Mouse (Mus musculus): ENCODE measurements around the gene Gm4559. TPM values are rescaled to one million over a fixed set of nuclear protein-coding genes. Genes with fewer than 3 reads are reported as not detected.
"Not testable (repeated sequence)": the region's sequence is repeated elsewhere in the genome, so short reads cannot be mapped to it uniquely, and the experiment has no call there.

The Gm4559 gene
- polyA plus RNA-seq, 1 experiment from 2014 or later, result not detected

DNA sequence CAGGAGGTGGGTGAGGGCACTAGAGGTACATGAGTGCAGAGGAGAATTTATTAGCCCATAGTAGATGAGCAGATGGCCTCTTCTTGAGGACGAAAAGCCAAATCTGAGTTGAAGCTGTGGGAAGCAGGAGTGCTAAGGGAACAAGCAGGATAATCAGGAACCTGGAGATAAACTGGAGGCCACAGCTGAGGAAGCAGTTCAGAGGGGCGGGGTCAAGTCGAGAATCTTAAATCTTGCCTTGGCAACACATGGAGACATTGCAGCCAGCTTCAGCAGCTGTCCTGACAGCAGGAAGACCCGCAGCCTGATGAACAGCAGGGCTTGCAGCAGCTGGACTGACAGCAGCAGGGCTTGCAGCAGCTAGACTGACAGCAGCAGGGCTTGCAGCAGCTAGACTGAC is 21.9 kb upstream of the Gm4559 start:
- not testable (repeated sequence) for H3K36me3 ChIP-seq; H3K4me3 ChIP-seq; H3K27me3 ChIP-seq; ATAC-seq (ENCODE audit: low FRiP score, low read depth); H3K27ac ChIP-seq (replicated peaks); H3K4me1 ChIP-seq (replicated peaks); H3K9me3 ChIP-seq; H3K4me2 ChIP-seq; H3K9ac ChIP-seq
- WGBS, result 32% methylated on average over 4 of the region's 4 CpGs

- H3K4me2 ChIP-seq, result no peak overlapping the region
- no peak for ATAC-seq (ENCODE audit: low FRiP score, low read depth)
- H3K27ac ChIP-seq (replicated peaks), result no peak overlapping the region
These were observed 21.3 kb upstream of the Gm4559 start for GRCm38 (mm10) chr7:142295418-142295817.

DNA sequence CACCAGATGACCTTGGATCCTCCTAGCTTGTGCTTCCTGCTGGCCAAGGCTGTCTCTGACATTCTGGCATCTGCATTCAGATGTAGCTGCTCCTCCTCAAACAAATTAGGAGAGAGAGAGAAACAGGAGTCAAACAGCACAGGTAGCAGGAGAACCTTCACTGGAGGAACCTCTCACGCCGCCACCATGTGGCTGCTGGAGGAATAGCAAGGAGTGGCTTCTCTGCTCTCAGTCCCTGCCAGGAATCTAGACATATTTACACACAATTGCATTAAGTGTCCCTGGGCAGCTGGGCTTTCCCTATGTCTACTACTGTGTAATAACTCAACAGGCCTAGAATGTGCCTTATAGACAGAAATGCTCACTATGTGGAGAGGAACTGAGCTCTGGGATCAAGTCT is 19.7 kb upstream of the Gm4559 start:
- not testable (repeated sequence) for H3K9me3 ChIP-seq; H3K4me3 ChIP-seq; H3K36me3 ChIP-seq; H3K4me2 ChIP-seq; H3K9ac ChIP-seq; H3K27me3 ChIP-seq; H3K4me1 ChIP-seq (replicated peaks); H3K27ac ChIP-seq (replicated peaks)
- 0 out of 2 replicates have a peak, but pooled peaks have one; percentile 34 for ATAC-seq (ENCODE audit: low FRiP score, low read depth)
- WGBS, result 0% methylated on average over 2 of the region's 2 CpGs

More at GRCm38 (mm10) chr7:142295418-142295817, 21.3 kb upstream of the Gm4559 start:
- no peaks in the 10 kb centered on the region for H3K36me3 ChIP-seq
- H3K9ac ChIP-seq, result no peak overlapping the region
- H3K9me3 ChIP-seq, result no peaks in the 10 kb centered on the region
- no peak overlapping the region for H3K4me3 ChIP-seq
- H3K27me3 ChIP-seq, result no peaks in the 10 kb centered on the region
- H3K4me1 ChIP-seq (replicated peaks), result no peaks in the 10 kb centered on the region

DNA sequence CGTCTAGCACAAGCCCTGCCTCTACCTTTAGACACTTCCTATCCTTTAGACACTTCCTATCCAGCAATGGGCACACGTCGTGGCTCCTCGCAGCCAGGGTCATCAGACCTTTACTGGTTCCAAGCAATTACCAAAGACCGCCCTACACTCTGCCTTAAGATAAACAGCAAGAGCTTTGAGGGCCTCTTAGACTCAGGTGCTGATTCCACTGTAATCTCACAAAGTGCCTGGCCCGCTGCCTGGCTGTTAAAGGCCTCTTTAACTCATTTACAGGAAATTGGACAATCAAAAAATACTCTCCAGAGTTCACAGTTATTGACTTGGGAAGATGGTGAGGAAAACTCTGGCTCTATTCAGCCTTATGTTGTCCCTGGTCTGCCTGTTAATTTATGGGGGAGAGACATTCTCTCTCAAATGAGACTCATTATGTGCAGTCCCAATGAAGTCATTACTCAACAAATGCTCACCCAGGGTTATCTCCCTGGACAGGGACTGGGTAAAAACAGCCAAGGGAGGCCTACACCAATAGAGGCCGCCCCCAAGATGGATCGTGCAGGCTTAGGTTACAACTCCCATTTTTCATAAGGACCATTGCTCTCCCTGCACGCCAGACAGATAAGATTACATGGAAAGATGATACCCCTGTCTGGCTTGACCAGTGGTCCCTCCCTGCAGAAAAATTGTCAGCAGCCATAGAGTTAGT is 11.9 kb upstream of the Gm4559 start:
- H3K4me3 ChIP-seq; ATAC-seq (ENCODE audit: low FRiP score, low read depth); H3K4me2 ChIP-seq; H3K27ac ChIP-seq (replicated peaks); H3K36me3 ChIP-seq; H3K9me3 ChIP-seq; H3K9ac ChIP-seq: not testable (repeated sequence)
- Histone ChIP-seq H3K4me1 (replicated peaks) (peaks cover 19% of the 10 kb centered on the region), H3K27me3 (peaks cover 16% of the 10 kb centered on the region)
- 77% methylated on average over 9 of the region's 9 CpGs for WGBS

- peak; percentile 83 for ATAC-seq (ENCODE audit: low FRiP score, low read depth)
- Histone ChIP-seq H3K4me2 (peak overlapping the region; percentile 97), H3K4me1 (replicated peaks) (peaks cover 19% of the 10 kb centered on the region), H3K4me3 (peak overlapping the region; percentile 59), H3K9me3 (no peaks in the 10 kb centered on the region), H3K9ac (peak overlapping the region; percentile 58), H3K27ac (replicated peaks) (peak overlapping the region; percentile 79), H3K36me3 (no peaks in the 10 kb centered on the region), H3K27me3 (peaks cover 16% of the 10 kb centered on the region)
- 26% methylated on average over 23 of the region's 23 CpGs for WGBS
These were observed 11.1 kb upstream of the Gm4559 start for GRCm38 (mm10) chr7:142285130-142285835.

DNA sequence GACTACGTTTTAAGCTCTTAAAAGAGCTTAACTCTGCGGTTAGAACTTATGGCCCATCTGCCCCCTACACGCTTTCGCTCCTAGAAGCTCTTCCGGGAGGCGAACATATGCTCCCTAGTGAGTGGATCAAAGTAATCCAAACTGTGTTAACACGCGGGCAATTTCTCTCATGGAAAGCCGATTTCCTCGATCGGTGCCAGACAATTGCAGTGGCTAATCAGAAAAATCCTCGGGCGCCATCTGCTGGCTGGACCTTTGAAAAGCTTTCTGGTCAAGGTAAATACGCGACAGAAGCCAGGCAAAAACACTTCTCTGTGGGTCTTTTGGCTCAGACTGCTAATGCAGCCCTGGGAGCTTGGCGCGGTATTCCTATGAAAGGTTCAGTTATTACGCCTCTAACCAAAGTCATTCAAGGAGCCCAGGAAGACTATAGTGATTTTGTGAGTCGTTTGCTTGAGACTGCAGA is 10.5 kb upstream of the Gm4559 start:
- Histone ChIP-seq H3K36me3 (no peaks in the 10 kb centered on the region), H3K4me3 (peak overlapping the region; percentile 59), H3K4me2 (peak overlapping the region; percentile 97), H3K4me1 (replicated peaks) (peaks cover 19% of the 10 kb centered on the region), H3K9me3 (no peaks in the 10 kb centered on the region), H3K27ac (replicated peaks) (peak overlapping the region; percentile 79), H3K27me3 (peaks cover 16% of the 10 kb centered on the region), H3K9ac (peak overlapping the region; percentile 58)
- peak; percentile 86 for ATAC-seq (ENCODE audit: low FRiP score, low read depth)
- WGBS, result under 1% methylated on average over 19 of the region's 19 CpGs

- Histone ChIP-seq H3K36me3 (no peaks in the 10 kb centered on the region), H3K9me3 (no peaks in the 10 kb centered on the region), H3K4me2 (peak overlapping the region; percentile 97), H3K27ac (replicated peaks) (peak overlapping the region; percentile 79), H3K27me3 (peaks cover 16% of the 10 kb centered on the region), H3K9ac (peak overlapping the region; percentile 58), H3K4me3 (peak overlapping the region; percentile 59), H3K4me1 (replicated peaks) (peaks cover 19% of the 10 kb centered on the region)
- peak; percentile 67 for ATAC-seq (ENCODE audit: low FRiP score, low read depth)
- under 1% methylated on average over 38 of the region's 38 CpGs for WGBS
These were observed 9.9 kb upstream of the Gm4559 start for GRCm38 (mm10) chr7:142284023-142284591.

- not testable (repeated sequence) for H3K9me3 ChIP-seq; H3K4me3 ChIP-seq; ATAC-seq (ENCODE audit: low FRiP score, low read depth); H3K27ac ChIP-seq (replicated peaks); H3K4me2 ChIP-seq; H3K9ac ChIP-seq; H3K36me3 ChIP-seq
- H3K27me3 ChIP-seq, result peaks cover 16% of the 10 kb centered on the region
- peaks cover 19% of the 10 kb centered on the region for H3K4me1 ChIP-seq (replicated peaks)
- 26% methylated on average over 2 of the region's 2 CpGs for WGBS
These were observed 8.7 kb upstream of the Gm4559 start for GRCm38 (mm10) chr7:142282847-142283246.

- not testable (repeated sequence) for H3K4me2 ChIP-seq; H3K27ac ChIP-seq (replicated peaks); H3K4me3 ChIP-seq; H3K36me3 ChIP-seq; H3K9me3 ChIP-seq; ATAC-seq (ENCODE audit: low FRiP score, low read depth); H3K9ac ChIP-seq
- WGBS, result 64% methylated on average over 1 of the region's 1 CpGs
- H3K4me1 ChIP-seq (replicated peaks), result peaks cover 10% of the 10 kb centered on the region
- peaks cover 16% of the 10 kb centered on the region for H3K27me3 ChIP-seq
These were observed 5.1 kb upstream of the Gm4559 start for GRCm38 (mm10) chr7:142279291-142279690.

GRCm38 (mm10) chr7:142278183-142278582 is 4.0 kb upstream of the Gm4559 start:
- 0% methylated on average over 3 of the region's 3 CpGs for WGBS
- not testable (repeated sequence) for H3K9ac ChIP-seq; H3K36me3 ChIP-seq; H3K4me3 ChIP-seq; H3K4me1 ChIP-seq (replicated peaks); H3K27ac ChIP-seq (replicated peaks); ATAC-seq (ENCODE audit: low FRiP score, low read depth); H3K9me3 ChIP-seq; H3K4me2 ChIP-seq
- H3K27me3 ChIP-seq, result peaks cover 16% of the 10 kb centered on the region

DNA sequence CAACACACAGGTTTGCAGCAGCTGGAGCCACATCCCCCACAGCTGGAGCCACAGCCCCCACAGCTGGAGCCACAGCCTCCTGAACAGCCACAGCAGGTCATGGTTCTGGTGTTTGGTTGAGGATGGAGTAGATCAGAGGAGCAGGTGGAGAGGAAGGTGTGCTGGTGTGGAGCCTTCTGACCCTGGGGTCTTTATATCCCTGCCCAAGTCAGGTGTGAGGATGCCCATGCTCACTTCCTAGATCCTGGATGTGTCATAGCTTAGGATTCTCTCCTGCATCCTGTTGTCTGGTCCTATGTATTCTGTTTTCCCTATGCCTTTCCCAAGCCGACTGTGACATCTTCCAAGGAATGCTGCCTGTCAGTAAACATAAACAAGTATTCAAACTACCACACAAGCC is 15.9 kb downstream of the Gm4559 start, which contains the start of gene Gm2431:
Gene Gm2431 (minus strand): TSS at position 101 of the 400 bp plus-strand sequence.
- not testable (repeated sequence) for H3K4me2 ChIP-seq; H3K27me3 ChIP-seq; H3K36me3 ChIP-seq; H3K4me1 ChIP-seq (replicated peaks); H3K4me3 ChIP-seq; ATAC-seq (ENCODE audit: low FRiP score, low read depth); H3K9ac ChIP-seq; H3K9me3 ChIP-seq; H3K27ac ChIP-seq (replicated peaks)
- 53% methylated on average over 1 of the region's 1 CpGs for WGBS

GRCm38 (mm10) chr7:142255517-142255916 is 18.6 kb downstream of the Gm4559 start:
- no peaks in the 10 kb centered on the region for H3K36me3 ChIP-seq
- no peaks in the 10 kb centered on the region for H3K4me1 ChIP-seq (replicated peaks)
- no peak overlapping the region for H3K4me2 ChIP-seq
- no peak overlapping the region for H3K27ac ChIP-seq (replicated peaks)
- no peaks in the 10 kb centered on the region for H3K9me3 ChIP-seq
- H3K4me3 ChIP-seq, result no peak overlapping the region
- H3K27me3 ChIP-seq, result no peaks in the 10 kb centered on the region
- 0% methylated on average over 2 of the region's 2 CpGs for WGBS
- ATAC-seq (ENCODE audit: low FRiP score, low read depth), result 0 out of 2 replicates have a peak, but pooled peaks have one; percentile 15
- H3K9ac ChIP-seq, result no peak overlapping the region

Measured in hindbrain, embryonic 15.5 days (tissue).